Mouse (Mus musculus): ENCODE data around the gene Lpar5.
A peak's percentile ranks its signal among the peaks of the same experiment; 100 is the strongest.

Gene Lpar5

DNA sequence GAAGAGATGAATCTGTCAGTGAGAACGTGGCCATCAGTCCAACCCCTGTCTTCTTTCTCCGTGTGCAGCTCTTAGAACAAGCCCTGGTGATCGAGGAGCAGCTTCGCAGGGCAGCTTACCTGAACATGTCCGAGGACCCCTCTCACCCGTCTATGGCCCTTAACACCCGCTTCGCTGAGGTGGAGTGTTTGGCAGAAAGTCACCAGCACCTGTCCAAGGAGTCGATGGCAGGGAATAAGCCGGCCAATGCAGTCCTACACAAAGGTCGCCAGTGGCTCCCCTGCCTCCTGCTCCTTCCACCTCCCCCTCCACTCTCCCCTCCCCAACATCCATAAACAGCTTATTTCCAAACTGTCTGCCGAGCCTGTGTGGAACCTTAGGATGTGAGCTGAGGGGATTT lies 61.0 kb downstream of the Lpar5 start:
- no peak for DNase-seq (ENCODE audit: low spot score)

DNA sequence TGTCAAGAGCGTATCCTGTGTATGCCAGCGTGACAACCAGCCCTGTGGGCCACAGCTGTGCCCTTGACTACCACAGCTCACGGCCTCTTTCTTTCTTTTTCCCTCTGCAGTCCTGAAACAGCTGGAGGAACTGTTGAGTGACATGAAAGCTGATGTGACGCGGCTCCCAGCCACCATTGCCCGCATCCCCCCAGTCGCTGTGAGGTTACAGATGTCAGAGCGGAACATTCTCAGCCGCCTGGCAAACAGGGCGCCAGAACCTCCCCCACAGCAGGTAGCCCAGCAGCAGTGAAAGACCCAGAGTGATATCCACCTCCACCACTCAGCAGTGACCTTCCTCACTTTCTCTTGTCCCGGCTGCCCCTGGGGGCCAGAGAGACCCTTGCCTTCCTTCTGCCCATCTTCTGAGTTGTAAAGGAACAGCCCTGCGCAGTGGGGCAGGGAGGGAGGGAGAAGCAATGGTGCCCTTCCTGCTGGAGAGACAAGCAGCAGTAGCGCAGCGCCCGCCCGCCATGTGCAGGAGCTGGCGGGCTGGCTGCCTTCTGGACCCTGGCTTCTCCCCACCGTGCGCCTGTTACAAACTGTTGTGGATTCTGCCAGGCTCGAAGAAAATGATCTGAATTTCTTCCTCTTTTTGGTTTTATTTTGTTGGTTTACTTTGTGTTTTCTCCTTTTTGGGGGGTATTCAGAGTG lies 62.1 kb downstream of the Lpar5 start:
- DNase-seq (ENCODE audit: low spot score), result no peak

DNA sequence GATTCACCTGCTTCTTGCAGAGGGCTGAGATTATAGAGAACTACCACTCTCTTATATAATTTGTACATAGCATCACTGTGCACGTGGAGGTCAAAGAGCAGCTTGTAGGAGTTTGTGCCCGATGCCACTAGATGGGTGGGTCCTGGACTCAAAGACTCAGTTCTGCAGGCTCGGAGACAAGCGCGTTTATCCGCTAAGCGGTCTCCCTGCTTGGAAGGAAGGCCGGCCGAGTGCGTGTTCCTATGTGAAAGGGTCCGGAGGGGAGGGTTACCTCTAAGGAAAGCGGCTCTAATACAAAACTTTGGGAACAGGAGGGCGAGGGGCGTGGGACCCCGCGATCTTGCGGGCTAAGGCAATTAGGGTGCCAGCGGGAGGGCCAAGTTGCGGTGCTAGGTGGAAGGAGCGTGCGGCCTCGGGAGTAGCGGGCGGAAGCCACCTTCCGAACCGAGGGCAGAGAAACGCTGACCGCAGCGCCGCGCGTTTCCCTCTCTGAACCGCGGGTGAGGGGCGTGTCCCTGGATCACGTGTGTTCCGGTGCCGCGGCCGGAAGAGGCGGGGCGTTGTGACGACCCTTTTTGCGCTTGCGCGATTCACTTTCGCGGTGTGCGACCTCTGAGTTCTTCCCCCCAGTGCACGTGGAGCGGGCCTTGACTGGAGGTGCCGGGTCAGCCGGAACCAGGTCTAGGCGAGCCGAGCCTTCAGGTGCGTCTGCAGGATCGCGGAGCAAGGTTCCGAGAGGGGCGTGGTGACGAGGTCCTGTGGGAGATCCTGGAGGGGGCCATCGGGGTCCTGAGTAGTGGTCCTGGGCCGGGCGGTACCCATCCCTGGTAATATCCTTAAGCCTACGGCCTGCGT lies 63.8 kb downstream of the Lpar5 start, which contains the start of gene Nop2:
Nop2 (plus strand) TSS at position 608 of the 855 bp plus-strand sequence.
- peak; percentile 88 for DNase-seq (ENCODE audit: low spot score)
